Mouse (Mus musculus): ENCODE results near the gene Ppp1r10.

Gene Ppp1r10

GRCm38 (mm10) chr17:35903343-35903991, 12.8 kb upstream of the Ppp1r10 start:
- DNase-seq (ENCODE audit: low spot score in 2 of 2): no peak

- no peak for DNase-seq (ENCODE audit: low spot score in 2 of 2)
These were observed 12.3 kb upstream of the Ppp1r10 start for GRCm38 (mm10) chr17:35903992-35904355.

- no peak for DNase-seq (ENCODE audit: low spot score in 2 of 2)
These were observed 10.6 kb upstream of the Ppp1r10 start for GRCm38 (mm10) chr17:35905587-35905986.

- no peak for DNase-seq (ENCODE audit: low spot score in 2 of 2)
These were observed 8.6 kb upstream of the Ppp1r10 start for GRCm38 (mm10) chr17:35907609-35908008.

GRCm38 (mm10) chr17:35909186-35909918, 6.9 kb upstream of the Ppp1r10 start:
- DNase-seq (ENCODE audit: low spot score in 2 of 2): no peak

- peak; percentile 96 to 97 for DNase-seq (ENCODE audit: low spot score in 2 of 2)
These were observed 6.3 kb upstream of the Ppp1r10 start, which contains the start of gene Atat1 for GRCm38 (mm10) chr17:35909919-35910369. Atat1 (minus strand) TSS chr17:35910075.

GRCm38 (mm10) chr17:35914975-35915374, 1.3 kb upstream of the Ppp1r10 start:
- DNase-seq (ENCODE audit: low spot score in 2 of 2): no peak

- DNase-seq (ENCODE audit: low spot score in 2 of 2): peak in 1 of 2 experiments; percentile 34
These were observed 517 bp upstream of the Ppp1r10 start for GRCm38 (mm10) chr17:35915538-35916296.

- peak in 1 of 2 experiments; percentile 38 for DNase-seq (ENCODE audit: low spot score in 2 of 2)
These were observed 869 bp downstream of the Ppp1r10 start for GRCm38 (mm10) chr17:35917143-35917462.

GRCm38 (mm10) chr17:35917463-35918251, 1.4 kb downstream of the Ppp1r10 start:
- peak; percentile 41 to 48 for DNase-seq (ENCODE audit: low spot score in 2 of 2)

- DNase-seq (ENCODE audit: low spot score in 2 of 2): peak; percentile 35 to 52
These were observed 2.2 kb downstream of the Ppp1r10 start for GRCm38 (mm10) chr17:35918276-35919059.

- DNase-seq (ENCODE audit: low spot score in 2 of 2): peak; percentile 96 to 98
These were observed 3.0 kb downstream of the Ppp1r10 start for GRCm38 (mm10) chr17:35919060-35919715.

GRCm38 (mm10) chr17:35919864-35920301, 3.6 kb downstream of the Ppp1r10 start:
- peak; percentile 48 to 73 for DNase-seq (ENCODE audit: low spot score in 2 of 2)

- no peak for DNase-seq (ENCODE audit: low spot score in 2 of 2)
These were observed 4.2 kb downstream of the Ppp1r10 start for GRCm38 (mm10) chr17:35920384-35920783.

GRCm38 (mm10) chr17:35920862-35921562, 4.8 kb downstream of the Ppp1r10 start:
- DNase-seq (ENCODE audit: low spot score in 2 of 2): peak in 1 of 2 experiments; percentile 46

- DNase-seq (ENCODE audit: low spot score in 2 of 2): no peak
These were observed 5.5 kb downstream of the Ppp1r10 start for GRCm38 (mm10) chr17:35921710-35922109.

- DNase-seq (ENCODE audit: low spot score in 2 of 2): no peak
These were observed 6.3 kb downstream of the Ppp1r10 start for GRCm38 (mm10) chr17:35922566-35922965.

- DNase-seq (ENCODE audit: low spot score in 2 of 2): no peak
These were observed 7.0 kb downstream of the Ppp1r10 start for GRCm38 (mm10) chr17:35923281-35923680.

GRCm38 (mm10) chr17:35927471-35927870, 11.2 kb downstream of the Ppp1r10 start:
- DNase-seq (ENCODE audit: low spot score in 2 of 2): no peak

GRCm38 (mm10) chr17:35929534-35929933, 13.3 kb downstream of the Ppp1r10 start:
- no peak for DNase-seq (ENCODE audit: low spot score in 2 of 2)
